Mouse (Mus musculus): ENCODE measurements around the gene Tigar.

- TF ChIP-seq GATA1 (IDR thresholded peaks at IDR 0.05; ENCODE audit: borderline replicate concordance, low read length): no peak
- no peak for TF ChIP-seq FLI1 (IDR thresholded peaks at IDR 0.05; ENCODE audit: low read length)
Observed at GRCm38 (mm10) chr6:127106189-127106588, 3.2 kb downstream of the Tigar start.
